Mouse (Mus musculus) heart, adult 2 months (tissue): Measurements from ENCODE around the gene Hoxc5. TPM values are rescaled to one million over a fixed set of nuclear protein-coding genes. Genes with fewer than 3 reads are reported as not detected.

Source experiments
- DNase-seq, 2 experiments: peaks; one replicate each; pipeline ENCODE4 v3.0.0; 2021
- H3K27ac ChIP-seq: fragments of 200-600 bp; 2 replicates; pipeline ENCODE4 v1.8.1; 2022
- H3K27me3 ChIP-seq: fragments of 200-500 bp; 2 replicates; pipeline ENCODE4 v1.6.1; 2012; ENCODE audit warnings: mild to moderate bottlenecking, low read length, inconsistent platforms, mixed read lengths; ENCODE audit not compliant: control insufficient read depth, insufficient read depth
- H3K36me3 ChIP-seq: fragments of 200-500 bp; 2 replicates; pipeline ENCODE4 v1.6.1; 2012; ENCODE audit warnings: low read length, inconsistent platforms; ENCODE audit not compliant: control insufficient read depth, insufficient read depth
- H3K4me1 ChIP-seq: fragments of 200-500 bp; 2 replicates; pipeline ENCODE4 v1.6.1; 2011; ENCODE audit warnings: low read length; ENCODE audit not compliant: control insufficient read depth, insufficient read depth
- H3K4me3 ChIP-seq: fragments of 200-600 bp; 2 replicates; pipeline ENCODE4 v1.8.1; 2022
- H3K79me2 ChIP-seq: fragments of 200-500 bp; replicated peaks from 2 replicates; pipeline ENCODE4 v1.6.1; 2012; ENCODE audit warnings: mild to moderate bottlenecking, inconsistent platforms, low read length, moderate library complexity, mixed read lengths; ENCODE audit not compliant: control insufficient read depth, insufficient read depth
- H3K9ac ChIP-seq: fragments of 200-500 bp; 2 replicates; pipeline ENCODE4 v1.6.1; 2012; ENCODE audit warnings: low read depth, mild to moderate bottlenecking, control low read depth, inconsistent platforms, low read length, mixed read lengths
- CTCF ChIP-seq: fragments of 200-600 bp; IDR thresholded peaks from 2 replicates; pipeline ENCODE4 v1.8.1; 2022; ENCODE audit warnings: antibody characterized with exemption, mild to moderate bottlenecking, moderate library complexity
- EP300 ChIP-seq: fragments of 200-500 bp; IDR thresholded peaks from 2 replicates; pipeline ENCODE4 v1.6.1; 2011; ENCODE audit warnings: low read depth, low read length, control low read depth; ENCODE audit not compliant: insufficient read depth
- POLR2A ChIP-seq: fragments of 200-500 bp; IDR thresholded peaks from 2 replicates; pipeline ENCODE4 v1.6.1; 2011; ENCODE audit warnings: mild to moderate bottlenecking, low read depth, low read length, control low read depth; ENCODE audit not compliant: insufficient read depth
- WGBS: fragments of 180-500 bp; shearing (Covaris S2); methylation state at CpG from one replicate; pipeline ENCODE4 v1.1.7; 2018; 5-methylcytosine and 5-hydroxymethylcytosine counted together
- intact Hi-C: fragments of 180-260 bp; cut with DNase I; formaldehyde crosslinking; loops from one replicate; pipeline ENCODE4 v1.15.1; 2025
- polyA plus RNA-seq: library from polyadenylated mRNA; depleted of rRNA; stranded (reverse); fragments of >200 nt; gene quantifications from 2 replicates; pipeline ENCODE4 v1.2.3, GENCODE M21; 2012
- total RNA-seq, 2 experiments: library from RNA; stranded (reverse); gene quantifications; 2 replicates each; pipeline ENCODE4 v1.2.3; 2021

Hoxc5 gene
- total and polyA plus RNA-seq, 3 experiments = 0.20 TPM; not detected in 2

DNA sequence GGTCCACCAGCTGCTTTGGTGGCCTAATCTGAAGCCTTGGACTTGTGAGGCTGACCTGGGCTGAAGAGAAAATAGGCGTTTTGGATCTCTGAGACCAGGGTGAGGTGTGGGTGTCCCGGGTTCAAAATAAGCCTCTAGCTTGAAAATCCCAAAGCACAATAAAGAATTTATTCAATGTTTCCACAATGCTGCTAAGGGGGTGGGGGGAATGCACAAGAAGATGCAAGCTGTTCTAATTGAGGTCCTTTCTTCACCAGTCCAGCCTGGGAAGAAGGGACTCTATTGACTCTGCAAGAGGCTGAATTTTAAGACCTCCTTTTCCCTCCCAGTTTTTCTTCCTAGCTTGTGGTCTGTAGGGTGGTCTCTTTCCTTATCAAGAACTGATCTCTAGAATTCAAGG is 16.4 kb upstream of the Hoxc5 start:
- DNase-seq = no peak
- H3K27me3 ChIP-seq = peaks cover 37% of the 10 kb centered on the region
- no peak overlapping the region for H3K27ac ChIP-seq
- 9% methylated on average over 2 of the region's 2 CpGs for WGBS
- no peaks in the 10 kb centered on the region for H3K79me2 ChIP-seq
- TF ChIP-seq EP300 = no peak
- TF ChIP-seq CTCF = no peak
- no peak for TF ChIP-seq POLR2A
- H3K4me1 ChIP-seq = no peaks in the 10 kb centered on the region
- intact Hi-C loops = no loop called here
- no peak overlapping the region for H3K9ac ChIP-seq
- H3K4me3 ChIP-seq = no peak overlapping the region
- H3K36me3 ChIP-seq = no peaks in the 10 kb centered on the region

GRCm38 (mm10) chr15:102953561-102953960 is 13.7 kb upstream of the Hoxc5 start:
- H3K4me1 ChIP-seq = no peaks in the 10 kb centered on the region
- H3K36me3 ChIP-seq = no peaks in the 10 kb centered on the region
- TF ChIP-seq POLR2A = no peak
- TF ChIP-seq EP300 = no peak
- no peak for TF ChIP-seq CTCF
- H3K4me3 ChIP-seq = no peak overlapping the region
- H3K9ac ChIP-seq = no peak overlapping the region
- peaks cover 43% of the 10 kb centered on the region for H3K27me3 ChIP-seq
- H3K27ac ChIP-seq = no peak overlapping the region
- H3K79me2 ChIP-seq = no peaks in the 10 kb centered on the region
- DNase-seq = no peak
- intact Hi-C loops = no loop called here
- 9% methylated on average over 6 of the region's 6 CpGs for WGBS

- H3K4me1 ChIP-seq = no peaks in the 10 kb centered on the region
- H3K4me3 ChIP-seq = no peak within 1 kb of the TSS
- no peak within 1 kb of the TSS for H3K9ac ChIP-seq
- intact Hi-C loops = no loop called here
- H3K27ac ChIP-seq = no peak within 1 kb of the TSS
- H3K79me2 ChIP-seq = no peaks in the 10 kb centered on the region
- H3K27me3 ChIP-seq = peaks cover 40% of the 10 kb centered on the region
- DNase-seq = no peak
- H3K36me3 ChIP-seq = no peaks in the 10 kb centered on the region
- TF ChIP-seq CTCF (no peak), EP300 (no peak), POLR2A (no peak)
- 2% methylated on average over 57 of the region's 57 CpGs for WGBS
Observed at GRCm38 (mm10) chr15:102954192-102955006, 12.8 kb upstream of the Hoxc5 start, which contains the start of gene Hoxc11. Gene Hoxc11 (plus strand): TSS chr15:102954427.

DNA sequence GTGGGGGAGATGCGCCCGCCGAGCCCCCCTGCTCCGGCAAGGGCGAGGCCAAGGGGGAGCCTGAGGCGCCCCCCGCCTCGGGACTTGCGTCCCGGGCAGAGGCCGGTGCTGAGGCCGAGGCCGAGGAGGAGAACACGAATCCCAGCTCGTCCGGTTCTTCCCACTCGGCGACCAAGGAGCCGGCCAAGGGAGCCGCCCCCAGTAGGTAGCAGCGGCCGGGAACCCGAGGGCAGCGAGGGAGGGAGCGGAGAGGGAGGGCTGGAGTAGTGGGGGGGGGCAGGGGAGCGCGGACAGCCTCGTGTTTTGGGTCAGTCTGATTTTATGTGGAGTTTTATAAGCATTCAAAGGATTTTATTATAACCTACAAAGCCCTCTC is 12.2 kb upstream of the Hoxc5 start:
- Histone ChIP-seq H3K4me1 (no peaks in the 10 kb centered on the region), H3K36me3 (no peaks in the 10 kb centered on the region), H3K9ac (no peak overlapping the region), H3K27me3 (peaks cover 38% of the 10 kb centered on the region), H3K27ac (no peak overlapping the region), H3K79me2 (no peaks in the 10 kb centered on the region), H3K4me3 (no peak overlapping the region)
- WGBS = under 1% methylated on average over 28 of the region's 28 CpGs
- intact Hi-C loops = no loop called here
- no peak for DNase-seq
- TF ChIP-seq EP300 = no peak

- Histone ChIP-seq H3K4me3 (no peak overlapping the region), H3K4me1 (no peaks in the 10 kb centered on the region), H3K9ac (no peak overlapping the region), H3K27me3 (peaks cover 37% of the 10 kb centered on the region), H3K79me2 (no peaks in the 10 kb centered on the region), H3K27ac (no peak overlapping the region), H3K36me3 (no peaks in the 10 kb centered on the region)
- intact Hi-C loops = no loop called here
- no peak for DNase-seq
- WGBS = 3% methylated on average over 40 of the region's 40 CpGs
- TF ChIP-seq POLR2A (no peak), CTCF (no peak), EP300 (no peak)
Observed at GRCm38 (mm10) chr15:102955833-102956640, 11.2 kb upstream of the Hoxc5 start.

- Histone ChIP-seq H3K79me2 (no peaks in the 10 kb centered on the region), H3K36me3 (no peaks in the 10 kb centered on the region), H3K27ac (no peak overlapping the region), H3K27me3 (peaks cover 37% of the 10 kb centered on the region), H3K4me3 (no peak overlapping the region), H3K4me1 (no peaks in the 10 kb centered on the region), H3K9ac (no peak overlapping the region)
- TF ChIP-seq POLR2A = no peak
- no peak for TF ChIP-seq EP300
- TF ChIP-seq CTCF = no peak
- DNase-seq = no peak
- WGBS = 5% methylated on average over 12 of the region's 12 CpGs
- intact Hi-C loops = no loop called here
Observed at GRCm38 (mm10) chr15:102956906-102957305, 10.3 kb upstream of the Hoxc5 start.
